Mouse (Mus musculus) activated CD4-positive, CD25-positive, alpha-beta regulatory T cell, adult 4 months (primary cell): ENCODE data around the gene Itpr2. TPM values are rescaled to one million over a fixed set of nuclear protein-coding genes. Genes with fewer than 3 reads are reported as not detected.

Experiments
- ATAC-seq: one replicate; pipeline ENCODE4 v1.8.0; 2017
- polyA plus RNA-seq, 2 experiments: library from polyadenylated mRNA; unstranded; fragments of 100-300 nt; shearing (Covaris generic); gene quantifications; one replicate each; pipeline ENCODE4 v1.2.1; 2017

Itpr2 gene
- polyA plus RNA-seq, 2 experiments from 2014 or later, result 69.2 to 77.7 TPM

- no peak for ATAC-seq
These were observed 289.7 kb downstream of the Itpr2 start for GRCm38 (mm10) chr6:146212339-146212738.

GRCm38 (mm10) chr6:146211233-146211632, 290.8 kb downstream of the Itpr2 start:
- no peak for ATAC-seq

DNA sequence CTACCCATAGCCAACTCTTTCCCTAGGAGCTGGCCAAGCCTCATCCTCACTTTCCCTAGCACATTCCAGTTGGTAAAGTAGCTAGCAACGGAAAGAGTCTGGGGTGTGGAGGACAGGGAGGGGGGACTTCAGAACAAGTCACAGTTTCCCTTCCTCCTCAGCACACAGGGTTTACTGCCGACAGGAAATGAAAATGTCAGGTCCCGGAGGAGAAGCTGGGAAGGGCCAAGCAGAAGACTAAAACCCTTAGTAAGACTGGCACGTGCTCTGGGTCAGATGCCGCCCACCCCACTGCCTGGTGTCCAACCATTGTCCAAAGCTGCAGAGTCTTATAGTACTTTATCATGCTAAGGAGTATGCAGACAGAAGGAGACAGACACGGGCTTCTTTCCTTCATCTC, 293.0 kb downstream of the Itpr2 start:
- no peak for ATAC-seq

DNA sequence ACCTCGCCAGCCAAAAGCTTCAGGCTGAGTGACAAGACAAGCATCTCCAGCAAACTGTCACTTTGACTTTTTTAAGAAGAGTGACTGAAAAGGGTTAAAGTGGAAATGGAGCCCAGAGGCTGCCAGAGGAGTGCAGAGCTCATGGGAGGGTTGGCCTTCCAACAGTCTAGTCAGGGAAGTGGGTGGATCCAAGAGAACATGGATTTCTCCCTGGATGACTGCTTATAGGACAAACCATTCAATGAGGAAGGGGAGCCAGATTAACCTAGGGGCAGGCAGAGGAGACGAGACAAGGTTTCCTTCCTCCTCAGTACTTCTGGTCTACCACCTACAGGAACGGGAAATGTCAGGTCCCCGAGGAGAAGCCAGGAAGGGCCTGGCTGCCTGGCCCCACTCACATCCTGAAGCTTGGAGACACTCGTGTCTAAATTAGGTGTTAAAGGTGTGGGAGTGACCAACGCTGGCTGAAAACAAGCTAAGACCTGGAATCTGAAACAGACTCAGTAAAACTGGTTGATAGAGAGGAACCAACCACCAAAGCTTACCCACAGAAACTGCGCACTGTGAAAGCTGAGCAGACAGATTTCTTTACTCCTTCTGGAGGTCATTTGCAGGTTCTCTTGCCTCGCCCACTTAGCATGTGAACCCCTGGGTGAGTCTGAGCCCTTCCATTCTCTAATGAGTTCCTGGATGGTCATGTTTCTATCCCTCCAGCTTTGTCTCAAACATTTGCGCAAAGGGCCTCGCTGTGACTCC, 294.6 kb downstream of the Itpr2 start:
- ATAC-seq, result no peak

GRCm38 (mm10) chr6:146205136-146205535, 296.9 kb downstream of the Itpr2 start:
- no peak for ATAC-seq

DNA sequence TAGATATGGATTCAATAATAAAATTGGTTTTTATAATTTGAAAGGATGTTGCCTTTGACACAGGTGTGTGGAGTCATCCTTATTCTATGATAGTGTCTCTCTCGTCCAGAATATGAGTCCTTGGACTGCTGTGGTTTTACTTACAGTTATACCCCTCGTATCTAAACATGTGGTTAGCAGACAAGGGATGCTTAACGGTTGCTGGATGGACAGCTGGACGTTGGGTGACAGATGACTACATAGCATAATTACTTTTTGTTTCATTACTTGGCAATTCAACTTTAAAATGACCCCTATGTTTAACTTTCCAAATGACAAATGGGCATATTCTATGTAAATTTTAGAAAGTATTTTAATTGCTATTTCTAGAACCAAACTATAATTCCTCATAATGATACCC, 297.6 kb downstream of the Itpr2 start:
- no peak for ATAC-seq

- ATAC-seq, result no peak
These were observed 304.1 kb downstream of the Itpr2 start for GRCm38 (mm10) chr6:146197868-146198379.

GRCm38 (mm10) chr6:146196701-146197100, 305.3 kb downstream of the Itpr2 start:
- no peak for ATAC-seq

DNA sequence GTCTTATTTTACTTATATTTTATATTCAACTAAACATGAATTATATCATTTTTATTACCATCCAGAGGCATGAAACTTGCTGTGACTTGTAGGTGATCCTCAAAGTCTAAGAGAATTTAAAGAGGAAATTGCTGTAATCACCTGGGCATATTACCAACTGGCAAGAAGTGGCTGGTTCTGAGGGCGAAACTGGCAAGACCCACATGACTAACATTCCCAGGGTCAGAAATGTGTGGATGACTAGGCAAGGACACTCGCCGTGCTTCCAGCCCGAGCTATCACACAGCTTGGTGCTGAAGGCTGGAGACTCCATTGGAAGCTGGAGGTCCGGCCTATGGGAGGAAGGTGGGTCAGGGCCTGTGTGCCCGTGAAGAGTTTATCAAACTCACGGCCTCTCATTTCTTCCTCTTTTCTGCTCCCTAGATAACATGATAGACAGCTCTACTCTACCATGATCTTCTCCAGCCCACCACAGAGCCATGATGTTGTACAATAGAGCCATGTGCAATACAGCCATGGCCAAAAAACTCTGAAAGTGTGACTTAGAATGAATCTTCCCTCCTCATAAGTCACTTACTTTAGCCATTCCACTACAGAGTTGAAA, 306.1 kb downstream of the Itpr2 start:
- ATAC-seq, result no peak

- no peak for ATAC-seq
These were observed 310.1 kb downstream of the Itpr2 start for GRCm38 (mm10) chr6:146191931-146192330.

DNA sequence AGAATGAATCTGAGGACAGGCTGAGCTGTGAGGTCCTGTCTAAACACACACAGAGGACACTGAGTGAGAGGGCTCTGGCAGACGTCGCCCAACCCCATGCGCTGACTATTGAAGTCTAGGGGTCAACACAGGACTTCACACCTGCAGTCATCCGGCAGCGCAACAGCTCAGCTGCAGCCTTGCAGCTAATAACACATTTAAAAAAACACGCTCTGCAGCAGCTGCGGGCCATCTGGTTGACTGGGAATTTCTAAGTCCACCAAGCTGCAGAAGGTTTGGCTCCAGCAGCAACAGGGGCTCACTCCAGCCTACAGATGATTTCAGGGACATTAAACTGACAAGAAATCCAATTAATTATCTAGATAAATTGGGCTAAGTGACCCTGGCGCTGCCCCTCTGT, 312.0 kb downstream of the Itpr2 start:
- no peak for ATAC-seq

- ATAC-seq, result peak; percentile 83
These were observed 316.5 kb downstream of the Itpr2 start for GRCm38 (mm10) chr6:146185532-146185931.

DNA sequence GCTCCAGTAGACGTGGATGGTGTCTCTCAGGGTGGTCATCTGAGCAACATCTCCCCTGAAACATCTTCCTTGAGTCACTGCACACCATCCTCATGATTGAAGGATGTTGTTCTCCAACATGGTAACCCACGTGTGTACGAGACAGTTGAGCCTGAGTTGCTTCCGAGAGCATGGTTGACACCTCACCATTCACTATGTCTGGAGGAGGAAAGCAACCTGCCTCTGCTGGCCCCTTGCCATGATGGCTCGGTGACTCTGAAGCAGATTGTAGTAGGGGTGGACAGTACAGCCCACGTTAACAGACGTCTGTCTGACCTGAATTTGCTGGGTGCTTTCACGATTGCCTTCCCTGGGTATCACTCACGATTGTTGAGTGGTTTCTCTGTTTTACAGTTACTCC, 317.3 kb downstream of the Itpr2 start:
- ATAC-seq, result no peak

DNA sequence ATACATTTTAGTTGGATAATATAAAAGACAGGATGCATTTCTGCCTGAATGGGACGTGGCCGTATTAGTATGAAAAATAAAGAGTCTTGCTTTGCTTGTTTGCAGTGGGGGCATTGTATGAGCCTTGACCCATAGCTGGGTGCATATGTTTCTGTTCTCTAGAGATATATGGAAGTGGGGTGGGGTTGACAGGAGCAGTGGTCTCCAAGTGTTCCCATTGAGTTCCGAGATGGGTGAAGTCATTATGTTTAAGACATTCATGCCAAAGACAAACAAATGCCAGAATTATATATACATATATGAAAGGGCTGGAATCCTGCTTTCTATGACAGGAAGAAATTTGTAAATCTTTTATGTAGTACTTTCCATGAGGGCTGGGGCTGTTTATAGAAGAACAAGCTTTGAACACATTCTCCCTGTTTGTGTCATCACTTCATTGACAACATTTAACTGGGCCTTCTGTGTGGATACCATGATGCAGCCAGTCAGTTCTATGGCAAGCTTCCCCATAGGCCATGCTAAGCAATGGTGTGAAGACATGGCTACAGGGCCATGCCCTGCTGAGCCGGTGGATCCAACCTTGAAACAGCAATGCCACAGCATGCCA, 327.3 kb downstream of the Itpr2 start:
- ATAC-seq, result no peak

DNA sequence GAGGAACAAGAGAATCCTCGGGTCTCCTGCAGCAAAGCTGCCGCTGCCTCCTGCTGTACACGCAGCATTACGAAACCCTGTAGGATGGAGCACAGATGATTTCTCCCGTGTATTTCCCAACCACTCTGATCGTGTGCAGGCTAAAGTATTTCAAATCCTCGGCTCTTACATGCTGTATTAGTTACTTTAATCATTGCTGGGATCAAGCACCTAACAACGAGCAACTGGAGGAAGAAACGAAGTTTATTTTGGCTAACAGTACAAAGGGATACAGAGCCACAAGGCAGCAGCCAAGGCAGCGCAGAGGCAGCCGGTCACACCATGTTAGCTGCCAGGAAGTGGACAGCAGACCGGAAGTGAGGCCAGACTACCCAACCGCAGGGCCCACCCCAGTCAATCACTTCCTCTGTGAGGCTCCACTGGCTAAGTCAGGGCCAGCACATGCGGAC, 331.4 kb downstream of the Itpr2 start:
- ATAC-seq, result no peak

GRCm38 (mm10) chr6:146167207-146167606, 334.8 kb downstream of the Itpr2 start:
- no peak for ATAC-seq

DNA sequence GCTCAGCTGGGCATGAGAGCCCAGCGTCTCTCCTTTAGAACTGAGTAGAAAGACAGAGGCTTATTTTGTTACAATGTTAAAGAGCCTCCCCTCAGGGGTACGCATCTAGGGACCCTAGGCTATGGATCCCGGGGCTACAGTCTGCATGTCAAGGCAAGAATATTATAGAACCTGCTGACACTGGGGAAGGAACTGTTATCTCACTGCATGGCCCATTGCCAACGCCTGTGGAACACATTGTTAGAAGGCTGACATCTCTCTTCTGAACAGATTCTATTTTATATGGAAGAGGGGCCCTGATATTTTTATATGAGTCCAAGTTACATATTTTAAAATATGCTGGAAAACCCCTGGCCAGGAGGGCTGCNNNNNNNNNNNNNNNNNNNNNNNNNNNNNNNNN, 342.4 kb downstream of the Itpr2 start:
- no peak for ATAC-seq

- ATAC-seq, result no peak
These were observed 343.3 kb downstream of the Itpr2 start for GRCm38 (mm10) chr6:146158717-146159116.

- no peak for ATAC-seq
These were observed 344.0 kb downstream of the Itpr2 start for GRCm38 (mm10) chr6:146157983-146158535.

GRCm38 (mm10) chr6:146157099-146157498, 344.9 kb downstream of the Itpr2 start:
- ATAC-seq, result no peak

- no peak for ATAC-seq
These were observed 345.5 kb downstream of the Itpr2 start for GRCm38 (mm10) chr6:146156536-146156935.

GRCm38 (mm10) chr6:146155156-146155734, 346.8 kb downstream of the Itpr2 start:
- no peak for ATAC-seq

DNA sequence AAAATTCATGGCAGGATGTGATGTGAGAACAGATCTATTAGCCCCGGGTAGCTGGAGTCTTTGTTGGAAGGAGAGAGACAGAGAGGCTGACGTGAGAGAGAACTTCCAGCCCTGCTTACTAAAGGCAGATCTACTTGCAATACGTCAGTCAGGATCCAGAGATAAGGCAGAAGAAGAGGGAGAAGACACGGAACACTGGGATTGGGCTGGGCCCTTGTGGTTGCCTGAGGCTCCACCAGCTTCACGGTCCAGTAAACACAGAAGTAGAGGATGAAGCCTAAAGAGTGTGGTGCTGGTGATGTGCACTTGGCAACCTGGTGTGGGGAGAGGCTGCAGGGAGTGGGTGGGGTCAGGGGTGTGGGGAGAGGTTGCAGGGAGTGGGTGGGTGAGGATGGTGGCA, 349.2 kb downstream of the Itpr2 start:
- ATAC-seq, result no peak
